Mouse (Mus musculus): Measurements from ENCODE around the gene Cfap43. TPM values are rescaled to one million over a fixed set of nuclear protein-coding genes. Genes with fewer than 3 reads are reported as not detected.

The Cfap43 gene
- polyA plus RNA-seq, 1 experiment from 2014 or later, result 0.75 TPM

DNA sequence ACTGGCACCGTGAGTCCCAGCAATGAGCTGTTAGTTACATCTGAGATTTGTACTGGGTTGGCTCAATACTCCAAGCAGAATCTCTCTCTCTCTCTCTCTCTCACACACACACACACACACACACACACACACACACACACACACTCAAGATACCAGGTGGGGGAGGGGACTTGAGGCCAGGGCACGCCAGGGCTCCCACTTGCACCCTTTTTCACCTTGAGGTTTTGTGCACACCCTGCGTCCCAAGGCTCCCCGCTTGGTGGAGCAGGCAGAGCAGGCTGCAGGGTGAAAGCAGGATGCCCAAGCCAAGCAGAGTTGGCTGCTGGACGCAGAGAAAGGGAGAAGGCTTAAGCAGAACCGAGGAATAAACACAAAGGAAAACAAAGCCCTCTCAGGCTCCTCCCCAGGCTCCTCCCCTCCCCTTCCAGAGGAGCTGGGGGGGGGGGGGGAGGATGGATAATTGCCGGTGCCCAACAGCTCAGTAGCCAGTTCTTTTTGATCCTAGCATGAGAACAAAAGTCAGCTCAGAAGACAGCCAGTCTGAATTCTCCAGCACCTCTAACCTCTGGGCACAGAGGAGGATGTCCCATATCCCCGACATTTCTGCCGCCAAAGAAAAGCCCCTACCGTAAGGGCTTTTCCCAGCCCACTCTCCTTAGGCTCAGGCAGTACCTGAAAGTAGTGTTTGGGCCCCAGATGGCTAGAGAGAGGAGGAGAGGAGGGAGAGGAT, 9.5 kb downstream of the Cfap43 start:
- peaks cover 16% of the 10 kb centered on the region; the same call in 1 of the 2 replicates for H3K4me1 ChIP-seq (ENCODE audit: control insufficient read depth, insufficient read depth, low read length)
- 1% methylated on average over 9 of the region's 10 CpGs for WGBS
- peak; percentile 67 for DNase-seq (ENCODE audit: low spot score)

GRCm38 (mm10) chr19:47908961-47909371, 10.1 kb downstream of the Cfap43 start:
- 20% methylated on average over 6 of the region's 6 CpGs for WGBS

More for the DNA sequence above, 9.5 kb downstream of the Cfap43 start:
- Histone ChIP-seq H3K36me3 (ENCODE audit: control insufficient read depth, insufficient read depth, low read length) (no peaks in the 10 kb centered on the region), H3K9ac (ENCODE audit: low read depth, low read length) (peak overlapping the region; percentile 66), H3K27ac (replicated peaks; ENCODE audit: low read depth, low read length) (peak overlapping the region; percentile 86), H3K4me3 (ENCODE audit: low read depth, low read length) (peak overlapping the region; percentile 31), H3K4me2 (ENCODE audit: low read depth, low read length) (peak overlapping the region; percentile 53), H3K27me3 (replicated peaks; ENCODE audit: control insufficient read depth, insufficient read depth, low read length) (no peaks in the 10 kb centered on the region), H3K9me3 (ENCODE audit: control insufficient read depth, low read length) (no peaks in the 10 kb centered on the region)
- ATAC-seq (ENCODE audit: low read depth), result peak; percentile 71

DNA sequence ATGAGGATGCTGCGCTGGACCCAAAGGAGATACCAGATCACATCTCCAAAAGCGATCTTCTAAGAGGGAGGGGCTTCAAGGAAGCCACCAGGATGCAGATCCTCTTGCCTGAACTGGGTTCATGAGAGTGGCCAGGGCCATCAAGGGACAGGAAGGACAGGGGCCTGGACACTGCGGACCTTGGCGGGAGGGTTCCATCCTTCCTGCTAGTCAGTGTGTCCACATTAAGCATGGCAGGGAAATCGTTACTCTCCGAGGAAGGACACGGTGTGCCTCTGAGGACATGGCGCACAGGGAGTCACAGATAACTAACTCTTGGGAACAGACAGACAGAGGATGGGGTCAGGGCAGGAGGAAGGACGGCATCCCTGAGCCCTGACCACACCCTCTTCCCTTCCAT, 11.5 kb downstream of the Cfap43 start:
- H3K9me3 ChIP-seq (ENCODE audit: control insufficient read depth, low read length), result no peaks in the 10 kb centered on the region
- ATAC-seq (ENCODE audit: low read depth) (no peak), DNase-seq (ENCODE audit: low spot score) (no peak)
- H3K36me3 ChIP-seq (ENCODE audit: control insufficient read depth, insufficient read depth, low read length), result no peaks in the 10 kb centered on the region
- 87% methylated on average over 9 of the region's 9 CpGs for WGBS
- no peak overlapping the region for H3K4me2 ChIP-seq (ENCODE audit: low read depth, low read length)
- H3K27me3 ChIP-seq (replicated peaks; ENCODE audit: control insufficient read depth, insufficient read depth, low read length), result no peaks in the 10 kb centered on the region
- no peak overlapping the region for H3K27ac ChIP-seq (replicated peaks; ENCODE audit: low read depth, low read length)
- H3K4me3 ChIP-seq (ENCODE audit: low read depth, low read length), result no peak overlapping the region
- H3K4me1 ChIP-seq (ENCODE audit: control insufficient read depth, insufficient read depth, low read length), result peaks cover 28% of the 10 kb centered on the region; the same call in 1 of the 2 replicates
- H3K9ac ChIP-seq (ENCODE audit: low read depth, low read length), result no peak overlapping the region

More at GRCm38 (mm10) chr19:47908961-47909371, 10.1 kb downstream of the Cfap43 start:
- Histone ChIP-seq H3K4me3 (ENCODE audit: low read depth, low read length) (peak overlapping the region; percentile 31), H3K9ac (ENCODE audit: low read depth, low read length) (peak overlapping the region; percentile 66), H3K27ac (replicated peaks; ENCODE audit: low read depth, low read length) (peak overlapping the region; percentile 86), H3K27me3 (replicated peaks; ENCODE audit: control insufficient read depth, insufficient read depth, low read length) (no peaks in the 10 kb centered on the region), H3K9me3 (ENCODE audit: control insufficient read depth, low read length) (no peaks in the 10 kb centered on the region), H3K36me3 (ENCODE audit: control insufficient read depth, insufficient read depth, low read length) (no peaks in the 10 kb centered on the region), H3K4me1 (ENCODE audit: control insufficient read depth, insufficient read depth, low read length) (peaks cover 16% of the 10 kb centered on the region; the same call in 1 of the 2 replicates), H3K4me2 (ENCODE audit: low read depth, low read length) (peak overlapping the region; percentile 53)
- ATAC-seq (ENCODE audit: low read depth), result peak; percentile 64
- peak; percentile 54 for DNase-seq (ENCODE audit: low spot score)

GRCm38 (mm10) chr19:47905603-47906002, 13.5 kb downstream of the Cfap43 start:
- Histone ChIP-seq H3K36me3 (ENCODE audit: control insufficient read depth, insufficient read depth, low read length) (no peaks in the 10 kb centered on the region), H3K4me2 (ENCODE audit: low read depth, low read length) (no peak overlapping the region), H3K4me3 (ENCODE audit: low read depth, low read length) (no peak overlapping the region), H3K27ac (replicated peaks; ENCODE audit: low read depth, low read length) (no peak overlapping the region), H3K27me3 (replicated peaks; ENCODE audit: control insufficient read depth, insufficient read depth, low read length) (no peaks in the 10 kb centered on the region), H3K9me3 (ENCODE audit: control insufficient read depth, low read length) (no peaks in the 10 kb centered on the region), H3K4me1 (ENCODE audit: control insufficient read depth, insufficient read depth, low read length) (peaks cover 29% of the 10 kb centered on the region; the same call in 1 of the 2 replicates), H3K9ac (ENCODE audit: low read depth, low read length) (no peak overlapping the region)
- DNase-seq (ENCODE audit: low spot score) (no peak), ATAC-seq (ENCODE audit: low read depth) (no peak)
- 79% methylated on average over 5 of the region's 5 CpGs for WGBS

- DNase-seq (ENCODE audit: low spot score) (no peak), ATAC-seq (ENCODE audit: low read depth) (no peak)
- Histone ChIP-seq H3K4me1 (ENCODE audit: control insufficient read depth, insufficient read depth, low read length) (peaks cover 26% of the 10 kb centered on the region; the same call in 1 of the 2 replicates), H3K27me3 (replicated peaks; ENCODE audit: control insufficient read depth, insufficient read depth, low read length) (no peaks in the 10 kb centered on the region), H3K27ac (replicated peaks; ENCODE audit: low read depth, low read length) (no peak overlapping the region), H3K9ac (ENCODE audit: low read depth, low read length) (no peak overlapping the region), H3K9me3 (ENCODE audit: control insufficient read depth, low read length) (no peaks in the 10 kb centered on the region), H3K4me3 (ENCODE audit: low read depth, low read length) (no peak overlapping the region), H3K36me3 (ENCODE audit: control insufficient read depth, insufficient read depth, low read length) (no peaks in the 10 kb centered on the region), H3K4me2 (ENCODE audit: low read depth, low read length) (no peak overlapping the region)
- WGBS, result 83% methylated on average over 4 of the region's 4 CpGs
Measured at GRCm38 (mm10) chr19:47905081-47905480, 14.0 kb downstream of the Cfap43 start.

- no peak for ATAC-seq (ENCODE audit: low read depth)
- H3K4me1 ChIP-seq (ENCODE audit: control insufficient read depth, insufficient read depth, low read length), result peaks cover 17% of the 10 kb centered on the region; the same call in 1 of the 2 replicates
Measured at GRCm38 (mm10) chr19:47903679-47904078, 15.4 kb downstream of the Cfap43 start.

DNA sequence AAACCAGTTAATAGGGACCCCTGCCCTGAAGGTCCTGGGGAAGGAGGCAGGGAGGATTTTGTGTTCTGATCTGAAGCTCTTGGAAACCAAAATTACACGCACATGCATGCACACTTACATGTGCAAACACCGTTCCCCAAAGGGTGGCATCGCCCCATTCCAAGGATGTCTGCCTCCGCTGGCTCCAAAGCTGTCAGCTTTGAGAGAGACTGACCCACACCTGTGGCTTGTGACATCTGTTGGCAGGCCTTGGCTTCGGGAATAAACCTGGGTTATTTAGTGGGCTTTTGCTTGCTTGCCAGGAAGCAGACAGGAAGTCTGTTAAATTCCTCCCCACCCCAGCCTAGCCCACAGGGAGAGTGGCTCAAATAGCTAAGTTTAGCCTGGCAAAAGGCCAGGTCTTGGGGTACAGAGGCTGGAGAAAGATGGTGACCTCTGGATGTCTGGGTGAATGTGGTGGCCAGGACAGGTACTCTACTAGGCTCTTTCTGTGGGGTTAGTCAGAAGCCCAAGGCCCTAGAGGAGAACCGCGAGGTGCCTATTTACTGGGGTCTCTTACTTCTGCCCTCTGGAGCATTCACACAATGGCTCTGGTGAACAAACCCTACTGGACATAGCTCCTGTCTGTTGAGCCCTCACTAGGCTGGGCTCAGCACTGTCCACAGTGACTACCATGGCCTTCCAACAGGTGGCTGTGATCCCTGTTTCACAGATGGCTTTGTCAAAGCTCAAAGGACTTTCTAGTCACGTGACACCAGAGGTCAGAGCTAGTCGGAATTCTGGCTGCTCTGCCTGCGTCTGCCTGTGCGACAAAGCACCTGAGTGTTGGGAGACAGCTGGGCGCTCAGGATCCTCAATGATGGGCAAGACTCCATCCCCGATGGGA, 16.5 kb downstream of the Cfap43 start:
- Histone ChIP-seq H3K4me3 (ENCODE audit: low read depth, low read length) (no peak overlapping the region), H3K36me3 (ENCODE audit: control insufficient read depth, insufficient read depth, low read length) (no peaks in the 10 kb centered on the region; the same call in 1 of the 2 replicates), H3K27ac (replicated peaks; ENCODE audit: low read depth, low read length) (no peak overlapping the region; the same call in 1 of the 2 replicates), H3K27me3 (replicated peaks; ENCODE audit: control insufficient read depth, insufficient read depth, low read length) (no peaks in the 10 kb centered on the region), H3K9ac (ENCODE audit: low read depth, low read length) (no peak overlapping the region), H3K9me3 (ENCODE audit: control insufficient read depth, low read length) (no peaks in the 10 kb centered on the region), H3K4me1 (ENCODE audit: control insufficient read depth, insufficient read depth, low read length) (peaks cover 14% of the 10 kb centered on the region; the same call in 1 of the 2 replicates), H3K4me2 (ENCODE audit: low read depth, low read length) (no peak overlapping the region)
- ATAC-seq (ENCODE audit: low read depth) (0 out of 2 replicates have a peak, but pooled peaks have one; percentile 13), DNase-seq (ENCODE audit: low spot score) (peak; percentile 70)
- 52% methylated on average over 13 of the region's 13 CpGs for WGBS

More at GRCm38 (mm10) chr19:47903679-47904078, 15.4 kb downstream of the Cfap43 start:
- no peaks in the 10 kb centered on the region for H3K36me3 ChIP-seq (ENCODE audit: control insufficient read depth, insufficient read depth, low read length)
- no peaks in the 10 kb centered on the region for H3K9me3 ChIP-seq (ENCODE audit: control insufficient read depth, low read length)
- no peak for DNase-seq (ENCODE audit: low spot score)
- WGBS, result 58% methylated on average over 4 of the region's 4 CpGs
- H3K4me2 ChIP-seq (ENCODE audit: low read depth, low read length), result no peak overlapping the region
- H3K4me3 ChIP-seq (ENCODE audit: low read depth, low read length), result no peak overlapping the region
- H3K27ac ChIP-seq (replicated peaks; ENCODE audit: low read depth, low read length), result no peak overlapping the region
- no peaks in the 10 kb centered on the region for H3K27me3 ChIP-seq (replicated peaks; ENCODE audit: control insufficient read depth, insufficient read depth, low read length)
- H3K9ac ChIP-seq (ENCODE audit: low read depth, low read length), result no peak overlapping the region

DNA sequence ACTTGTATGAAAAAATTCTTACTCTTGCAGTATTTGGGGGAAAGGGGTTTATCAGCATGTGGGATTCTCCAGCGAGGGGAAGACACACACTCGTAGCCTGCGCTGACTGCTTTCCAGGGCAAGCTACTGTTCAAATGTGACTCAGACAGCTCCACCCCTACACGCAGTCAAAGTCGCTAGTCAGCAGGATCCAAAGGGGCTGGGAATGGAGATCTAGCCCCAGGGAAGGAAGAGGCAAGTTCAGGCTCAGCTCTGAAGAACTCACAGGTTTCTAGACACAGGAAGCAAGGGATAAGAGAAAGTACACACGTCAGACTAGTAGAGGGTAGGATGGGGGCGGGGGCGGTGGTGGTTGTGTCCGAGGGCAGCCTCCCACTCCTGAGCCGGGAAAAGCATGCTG, 18.5 kb downstream of the Cfap43 start:
- Histone ChIP-seq H3K36me3 (ENCODE audit: control insufficient read depth, insufficient read depth, low read length) (peaks cover 16% of the 10 kb centered on the region; the same call in 1 of the 2 replicates), H3K27ac (replicated peaks; ENCODE audit: low read depth, low read length) (no peak overlapping the region), H3K9ac (ENCODE audit: low read depth, low read length) (no peak overlapping the region), H3K9me3 (ENCODE audit: control insufficient read depth, low read length) (no peaks in the 10 kb centered on the region), H3K27me3 (replicated peaks; ENCODE audit: control insufficient read depth, insufficient read depth, low read length) (no peaks in the 10 kb centered on the region), H3K4me3 (ENCODE audit: low read depth, low read length) (no peak overlapping the region), H3K4me1 (ENCODE audit: control insufficient read depth, insufficient read depth, low read length) (peaks cover 14% of the 10 kb centered on the region; the same call in 1 of the 2 replicates), H3K4me2 (ENCODE audit: low read depth, low read length) (no peak overlapping the region)
- 73% methylated on average over 10 of the region's 10 CpGs for WGBS
- ATAC-seq (ENCODE audit: low read depth) (peak; percentile 24; the same call in 1 of the 2 replicates), DNase-seq (ENCODE audit: low spot score) (peak; percentile 71)
